Mouse (Mus musculus): ENCODE results near the gene Hat1. TPM values are rescaled to one million over a fixed set of nuclear protein-coding genes. Genes with fewer than 3 reads are reported as not detected.

Gene Hat1
- polyA plus RNA-seq, 1 experiment from 2014 or later: 149 TPM

DNA sequence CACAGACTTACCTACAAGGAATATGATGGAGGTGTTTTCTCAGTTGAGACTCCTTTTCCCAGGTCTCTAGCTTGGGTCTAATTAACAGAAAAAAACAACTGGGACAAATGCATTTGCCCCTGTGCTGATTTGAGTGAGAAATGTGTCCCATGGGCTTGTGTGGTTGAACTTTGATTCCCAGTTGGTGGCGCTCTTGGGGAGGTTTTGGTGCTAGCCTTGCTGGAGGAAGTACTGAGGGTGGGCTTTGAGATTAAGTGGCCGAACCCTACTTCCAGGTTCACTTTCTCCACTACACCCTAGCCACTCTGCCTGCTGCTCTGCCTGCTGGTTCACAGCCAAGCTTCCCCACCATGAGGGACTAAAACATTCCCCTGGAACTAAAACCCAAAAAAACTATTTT lies 60.8 kb downstream of the Hat1 start:
- WGBS: 18% methylated on average over 2 of the region's 2 CpGs

DNA sequence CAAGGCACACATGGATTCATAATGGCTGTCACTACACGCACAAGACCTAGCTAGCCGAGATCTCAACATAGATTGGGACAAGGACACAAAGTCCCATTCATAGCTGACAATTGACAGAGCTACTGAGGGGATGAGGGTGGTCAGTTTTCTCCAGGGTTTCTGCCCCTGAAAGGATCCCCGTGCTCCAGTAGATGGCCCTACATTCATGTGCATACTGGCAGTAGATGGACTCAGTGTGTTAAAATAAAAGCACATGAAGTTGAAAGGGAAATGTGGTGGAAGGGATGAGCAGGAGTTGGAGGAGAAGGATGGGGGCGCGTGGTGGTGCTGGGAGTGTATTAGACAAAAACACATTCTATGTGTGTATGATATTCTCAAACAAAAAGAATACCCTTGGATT lies 63.0 kb downstream of the Hat1 start:
- no peak overlapping the region for H3K27ac ChIP-seq (ENCODE audit: low read depth)
- H3K4me2 ChIP-seq: no peak overlapping the region
- peak; percentile 28; the same call in 1 of the 2 replicates for TF ChIP-seq CTCF (IDR thresholded peaks at IDR 0.05; ENCODE audit: low read depth)
- ATAC-seq (ENCODE audit: insufficient read depth) (no peak), DNase-seq (no peak)
- no peaks in the 10 kb centered on the region for H3K9me3 ChIP-seq (ENCODE audit: low read depth, low read length)
- WGBS: 64% methylated on average over 5 of the region's 5 CpGs
- no peak overlapping the region for H3K9ac ChIP-seq
- no peaks in the 10 kb centered on the region for H3K4me1 ChIP-seq (ENCODE audit: insufficient read depth)
- H3K4me3 ChIP-seq (ENCODE audit: low read depth, low read length): no peak overlapping the region
- no peaks in the 10 kb centered on the region for H3K36me3 ChIP-seq (ENCODE audit: insufficient read depth)
- no peaks in the 10 kb centered on the region for H3K27me3 ChIP-seq (ENCODE audit: insufficient read depth, low read length)

More for the DNA sequence above, 60.8 kb downstream of the Hat1 start:
- H3K27me3 ChIP-seq (ENCODE audit: insufficient read depth, low read length): no peaks in the 10 kb centered on the region
- DNase-seq: no peak
- TF ChIP-seq CTCF (IDR thresholded peaks at IDR 0.05; ENCODE audit: low read depth): 0 out of 2 replicates have a peak, but pooled peaks have one; percentile 9
- H3K9me3 ChIP-seq (ENCODE audit: low read depth, low read length): no peaks in the 10 kb centered on the region
- no peaks in the 10 kb centered on the region for H3K4me1 ChIP-seq (ENCODE audit: insufficient read depth)
- H3K4me3 ChIP-seq (ENCODE audit: low read depth, low read length): no peak overlapping the region
- ATAC-seq (ENCODE audit: insufficient read depth): no peak
- H3K36me3 ChIP-seq (ENCODE audit: insufficient read depth): no peaks in the 10 kb centered on the region
- no peak overlapping the region for H3K4me2 ChIP-seq
- H3K9ac ChIP-seq: no peak overlapping the region
- no peak overlapping the region for H3K27ac ChIP-seq (ENCODE audit: low read depth)

DNA sequence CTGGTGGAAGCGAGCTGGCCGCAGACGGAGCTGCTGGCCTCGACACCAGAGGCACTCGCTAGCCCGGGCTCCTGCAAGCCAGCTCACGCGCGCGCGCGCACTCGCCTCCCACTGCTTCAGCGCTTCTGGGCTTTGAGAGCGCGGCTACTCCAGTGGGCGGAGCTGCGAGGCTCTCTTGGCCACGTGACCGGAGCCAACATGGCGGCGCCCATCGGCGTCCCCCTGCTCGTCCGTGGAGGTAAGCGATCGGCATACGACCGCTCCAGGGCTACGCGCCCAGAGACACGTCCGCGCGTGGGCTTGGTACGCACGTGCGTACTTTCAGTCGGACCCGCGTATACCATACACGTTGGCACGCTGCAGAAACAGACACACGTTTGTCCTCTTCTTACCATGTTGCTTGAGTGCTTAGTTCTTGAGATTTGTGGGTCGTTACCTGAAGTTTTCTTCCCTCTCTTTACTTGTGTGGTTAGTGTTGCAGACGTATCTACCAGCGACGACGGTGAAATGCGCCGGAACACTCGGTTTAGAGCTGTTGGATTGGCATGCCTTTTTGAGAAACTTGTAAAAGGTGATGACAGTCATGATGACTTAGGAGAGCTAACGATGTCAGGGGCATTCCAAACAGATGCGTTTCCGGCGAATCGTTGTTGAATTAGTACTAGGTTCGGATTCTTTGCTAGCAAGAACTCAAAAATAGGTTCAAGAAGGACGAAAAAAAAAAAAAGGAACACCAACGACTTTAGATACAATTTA lies 64.6 kb downstream of the Hat1 start, which contains the start of gene Metap1d:
Gene Metap1d, plus strand, starts transcription at position 116 of the 756 bp plus-strand sequence.
- ATAC-seq (ENCODE audit: insufficient read depth): peak; percentile 97
- TF ChIP-seq CTCF (IDR thresholded peaks at IDR 0.05; ENCODE audit: low read depth): no peak; the same call in 1 of the 2 replicates
- under 1% methylated on average over 61 of the region's 61 CpGs for WGBS
- Histone ChIP-seq H3K4me2 (peak within 1 kb of the TSS; percentile 84), H3K4me1 (ENCODE audit: insufficient read depth) (no peaks in the 10 kb centered on the region), H3K4me3 (ENCODE audit: low read depth, low read length) (peak within 1 kb of the TSS; percentile 70), H3K36me3 (ENCODE audit: insufficient read depth) (no peaks in the 10 kb centered on the region), H3K27ac (ENCODE audit: low read depth) (peak within 1 kb of the TSS; percentile 49; the same call in 1 of the 2 replicates), H3K9me3 (ENCODE audit: low read depth, low read length) (no peaks in the 10 kb centered on the region), H3K27me3 (ENCODE audit: insufficient read depth, low read length) (no peaks in the 10 kb centered on the region), H3K9ac (peak within 1 kb of the TSS; percentile 54)
- peak; percentile 98 for DNase-seq

GRCm38 (mm10) chr2:71453917-71454260 lies 65.1 kb downstream of the Hat1 start:
- Histone ChIP-seq H3K27ac (ENCODE audit: low read depth) (no peak overlapping the region), H3K9me3 (ENCODE audit: low read depth, low read length) (no peaks in the 10 kb centered on the region), H3K4me2 (peak overlapping the region; percentile 84), H3K27me3 (ENCODE audit: insufficient read depth, low read length) (no peaks in the 10 kb centered on the region), H3K36me3 (ENCODE audit: insufficient read depth) (no peaks in the 10 kb centered on the region), H3K4me3 (ENCODE audit: low read depth, low read length) (peak overlapping the region; percentile 70), H3K9ac (peak overlapping the region; percentile 54), H3K4me1 (ENCODE audit: insufficient read depth) (no peaks in the 10 kb centered on the region)
- WGBS: 29% methylated on average over 4 of the region's 4 CpGs
- ATAC-seq (ENCODE audit: insufficient read depth): no peak
- TF ChIP-seq CTCF (IDR thresholded peaks at IDR 0.05; ENCODE audit: low read depth): no peak
- DNase-seq: no peak

DNA sequence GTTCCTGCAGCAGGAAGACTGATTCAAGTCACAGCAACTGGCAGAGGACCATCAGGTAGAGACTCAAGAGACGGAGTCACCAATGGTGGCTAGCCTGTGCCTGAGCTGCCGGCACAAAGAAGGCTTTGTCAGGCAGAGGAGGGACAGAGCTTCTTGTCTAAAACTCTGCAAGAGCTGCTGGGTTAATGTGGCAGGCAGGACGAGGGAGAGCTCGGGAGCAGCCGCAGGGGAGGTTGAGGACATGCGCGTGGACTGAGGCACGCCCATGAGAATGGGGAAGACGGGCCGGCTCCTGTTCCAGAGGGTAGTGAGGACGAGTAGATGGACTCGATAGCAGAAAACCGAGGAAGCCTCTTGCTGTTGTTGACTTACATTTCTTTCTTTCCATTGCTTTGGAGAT lies 69.9 kb downstream of the Hat1 start:
- Histone ChIP-seq H3K27ac (ENCODE audit: low read depth) (no peak overlapping the region), H3K9me3 (ENCODE audit: low read depth, low read length) (no peaks in the 10 kb centered on the region), H3K4me1 (ENCODE audit: insufficient read depth) (no peaks in the 10 kb centered on the region), H3K36me3 (ENCODE audit: insufficient read depth) (no peaks in the 10 kb centered on the region), H3K4me2 (no peak overlapping the region), H3K4me3 (ENCODE audit: low read depth, low read length) (no peak overlapping the region), H3K27me3 (ENCODE audit: insufficient read depth, low read length) (no peaks in the 10 kb centered on the region), H3K9ac (no peak overlapping the region)
- ATAC-seq (ENCODE audit: insufficient read depth) (no peak), DNase-seq (no peak)
- WGBS: 66% methylated on average over 13 of the region's 13 CpGs
- no peak for TF ChIP-seq CTCF (IDR thresholded peaks at IDR 0.05; ENCODE audit: low read depth)

- no peak for ATAC-seq (ENCODE audit: insufficient read depth)
- TF ChIP-seq CTCF (IDR thresholded peaks at IDR 0.05; ENCODE audit: low read depth): no peak
- Histone ChIP-seq H3K4me3 (ENCODE audit: low read depth, low read length) (no peak overlapping the region), H3K27me3 (ENCODE audit: insufficient read depth, low read length) (no peaks in the 10 kb centered on the region), H3K27ac (ENCODE audit: low read depth) (no peak overlapping the region), H3K9ac (no peak overlapping the region), H3K9me3 (ENCODE audit: low read depth, low read length) (no peaks in the 10 kb centered on the region), H3K36me3 (ENCODE audit: insufficient read depth) (no peaks in the 10 kb centered on the region), H3K4me2 (no peak overlapping the region), H3K4me1 (ENCODE audit: insufficient read depth) (no peaks in the 10 kb centered on the region)
- whole genome bisulfite sequencing: 90% methylated on average over 1 of the region's 1 CpGs
- DNase-seq: no peak
Observed at GRCm38 (mm10) chr2:71459659-71460058, 70.9 kb downstream of the Hat1 start.

DNA sequence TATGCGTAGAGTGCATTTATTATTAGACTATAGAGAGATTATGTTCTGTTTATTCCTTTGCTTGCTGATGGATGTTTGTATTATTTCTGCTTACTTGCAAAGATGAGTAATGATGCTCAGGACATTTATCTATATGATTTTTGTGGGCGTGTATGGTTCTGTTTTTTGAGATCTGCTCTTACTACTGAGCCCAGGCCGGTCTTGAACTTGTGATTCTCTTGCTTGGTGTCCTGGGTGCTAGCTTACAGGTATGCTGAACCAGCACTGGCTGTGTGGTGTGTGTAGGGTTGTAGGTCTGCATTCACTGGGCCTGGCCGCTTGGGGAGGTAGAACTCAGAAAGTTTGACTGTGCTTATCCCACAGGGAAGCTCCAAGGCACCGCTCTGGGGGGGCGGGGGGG lies 72.4 kb downstream of the Hat1 start:
- Histone ChIP-seq H3K4me2 (no peak overlapping the region), H3K4me3 (ENCODE audit: low read depth, low read length) (no peak overlapping the region), H3K9ac (no peak overlapping the region), H3K27me3 (ENCODE audit: insufficient read depth, low read length) (no peaks in the 10 kb centered on the region), H3K9me3 (ENCODE audit: low read depth, low read length) (no peaks in the 10 kb centered on the region), H3K27ac (ENCODE audit: low read depth) (no peak overlapping the region), H3K36me3 (ENCODE audit: insufficient read depth) (no peaks in the 10 kb centered on the region), H3K4me1 (ENCODE audit: insufficient read depth) (no peaks in the 10 kb centered on the region)
- WGBS: 68% methylated on average over 6 of the region's 6 CpGs
- TF ChIP-seq CTCF (IDR thresholded peaks at IDR 0.05; ENCODE audit: low read depth): no peak
- DNase-seq: no peak
- no peak; the same call in 1 of the 2 replicates for ATAC-seq (ENCODE audit: insufficient read depth)

All from lung, embryonic 14.5 days (tissue).